Mouse (Mus musculus) heart, postnatal 4 days (tissue): ENCODE data around the gene Aknad1. TPM values are rescaled to one million over a fixed set of nuclear protein-coding genes. Genes with fewer than 3 reads are reported as not detected.

Experiments used
- DNase-seq: peaks from one replicate; pipeline ENCODE4 v3.0.0; 2021
- total RNA-seq, 2 experiments: library from RNA; stranded (reverse); gene quantifications; 2 replicates each; pipeline ENCODE4 v1.2.3; 2021

Gene Aknad1
- total RNA-seq, result under 1 TPM; 0.12 to 0.23 TPM

DNA sequence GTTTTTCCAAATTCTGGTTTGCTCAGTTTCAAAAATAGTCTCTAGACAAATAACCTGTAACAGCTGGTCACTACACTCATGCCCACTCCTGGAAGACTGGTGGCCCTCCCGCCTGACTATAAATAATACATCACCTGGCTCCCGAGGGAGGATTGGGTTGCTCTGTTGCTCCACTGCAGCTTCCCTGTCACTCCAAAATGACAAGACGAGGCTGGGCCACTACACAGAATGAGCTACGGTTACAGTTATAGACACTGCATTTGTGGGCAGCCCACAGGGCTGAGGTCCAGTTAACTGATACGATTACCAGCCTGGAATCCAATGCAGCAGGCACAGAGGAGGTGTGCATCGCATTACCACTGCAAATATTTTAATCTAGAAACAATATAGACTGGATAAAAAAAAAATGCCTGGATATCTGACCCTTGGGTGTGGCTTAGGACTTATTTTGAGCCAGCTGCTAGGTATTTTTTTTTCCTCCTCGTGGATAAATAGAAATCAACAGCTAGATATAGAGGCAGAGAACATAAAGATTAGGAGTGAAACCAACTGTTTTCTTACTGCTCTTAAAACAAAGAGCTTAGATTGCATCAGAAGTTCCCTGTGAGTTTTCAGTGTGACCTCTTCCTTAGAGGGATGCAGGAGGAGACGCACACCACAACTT lies at the start of gene Aknad1:
TSS of gene Aknad1 (plus strand) at position 614 of the 664 bp plus-strand sequence.
- DNase-seq, result no peak

DNA sequence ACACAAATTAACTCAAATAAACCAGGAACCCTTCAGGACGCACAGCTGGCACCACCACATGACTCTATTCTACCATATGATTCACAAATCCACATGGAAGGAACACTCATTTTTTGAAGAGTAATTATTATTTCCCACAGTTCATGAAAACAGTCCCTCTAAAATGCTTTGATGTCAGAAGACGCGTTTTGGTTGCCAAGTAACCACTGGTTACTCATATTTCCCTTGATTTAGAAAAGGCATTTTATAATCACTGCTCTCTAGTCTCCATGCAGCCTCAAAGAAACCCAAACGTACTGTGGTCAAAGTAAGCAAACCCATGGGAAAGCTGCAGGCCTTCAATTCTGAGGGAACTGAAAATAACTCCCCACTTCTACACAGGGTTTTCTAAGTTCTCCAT lies 49.5 kb upstream of the Aknad1 start:
- no peak for DNase-seq

DNA sequence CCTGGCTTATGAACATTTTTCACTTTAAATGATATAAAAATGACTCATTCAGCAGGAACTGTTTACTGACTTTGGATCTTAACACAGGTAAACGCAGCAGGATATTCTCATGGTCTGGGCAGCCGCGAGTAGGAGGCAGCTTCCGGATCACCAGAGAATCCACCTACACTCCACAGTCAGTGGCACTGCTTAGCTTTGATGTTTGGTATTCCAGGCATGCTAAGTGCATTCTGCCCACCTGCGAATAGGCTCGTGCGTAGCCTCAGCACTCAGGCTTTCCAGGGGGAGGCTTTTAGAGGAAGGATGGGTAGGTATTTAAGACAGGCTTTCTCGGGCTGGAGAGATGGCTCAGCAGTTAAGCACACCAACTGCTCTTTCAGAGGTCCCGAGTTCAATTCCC lies 45.1 kb upstream of the Aknad1 start:
- DNase-seq, result no peak

DNA sequence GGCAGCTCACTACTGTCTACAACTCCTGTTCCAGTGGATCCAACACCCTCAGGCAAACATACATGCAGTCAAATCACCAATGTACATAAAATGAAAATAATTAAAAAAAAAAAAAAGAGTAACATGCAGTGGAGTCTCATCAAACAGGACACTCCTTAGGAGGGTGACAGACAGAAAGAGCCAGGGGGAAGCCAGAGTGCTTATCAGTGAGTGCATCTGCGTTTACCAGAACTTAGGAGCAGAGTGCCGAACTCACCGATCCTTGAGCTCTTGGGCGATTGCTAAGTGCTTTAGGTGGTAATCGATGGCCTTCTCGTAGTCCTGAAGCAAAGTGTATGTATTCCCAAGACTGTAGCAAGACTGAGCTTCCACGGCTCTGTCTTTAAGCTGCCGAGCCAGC lies 40.8 kb upstream of the Aknad1 start:
- no peak for DNase-seq

DNA sequence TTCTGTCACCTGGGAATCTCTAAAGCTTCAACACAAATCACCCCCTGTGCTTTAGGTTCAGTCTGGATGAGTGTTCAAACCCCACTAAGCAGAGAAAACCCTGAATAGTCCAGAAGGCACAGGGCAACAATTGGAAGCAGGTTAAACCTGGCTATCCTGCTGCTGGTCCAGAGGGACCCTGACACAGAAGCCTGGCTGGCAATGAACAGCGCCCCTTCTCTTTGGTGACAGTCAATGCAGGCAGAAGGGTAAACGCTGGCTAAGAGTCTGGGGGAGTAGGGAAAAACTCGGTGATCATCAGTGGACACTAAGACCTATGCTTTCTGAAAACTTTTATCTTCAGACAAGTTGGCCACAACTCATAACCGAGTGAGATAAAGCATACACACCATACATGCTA lies 39.7 kb upstream of the Aknad1 start:
- DNase-seq, result no peak

DNA sequence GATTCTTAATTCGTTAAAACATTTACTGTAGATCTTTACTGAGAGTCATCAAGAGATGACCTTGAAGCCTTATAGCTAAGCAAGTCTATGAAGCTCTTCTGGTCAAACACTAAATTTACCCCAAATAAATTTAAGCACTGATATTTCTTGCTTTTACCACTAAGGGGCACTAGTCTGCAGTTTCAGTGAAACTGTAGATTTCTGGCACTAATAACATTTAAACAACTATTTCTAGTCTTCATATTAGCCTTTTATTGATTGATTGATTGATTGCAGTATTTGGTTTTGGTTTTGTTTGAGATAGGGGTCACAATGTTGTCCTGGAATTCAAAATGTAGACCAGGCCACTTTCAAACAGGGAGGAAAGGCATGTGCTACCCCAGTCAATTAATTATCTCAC lies 38.2 kb upstream of the Aknad1 start:
- DNase-seq, result no peak

DNA sequence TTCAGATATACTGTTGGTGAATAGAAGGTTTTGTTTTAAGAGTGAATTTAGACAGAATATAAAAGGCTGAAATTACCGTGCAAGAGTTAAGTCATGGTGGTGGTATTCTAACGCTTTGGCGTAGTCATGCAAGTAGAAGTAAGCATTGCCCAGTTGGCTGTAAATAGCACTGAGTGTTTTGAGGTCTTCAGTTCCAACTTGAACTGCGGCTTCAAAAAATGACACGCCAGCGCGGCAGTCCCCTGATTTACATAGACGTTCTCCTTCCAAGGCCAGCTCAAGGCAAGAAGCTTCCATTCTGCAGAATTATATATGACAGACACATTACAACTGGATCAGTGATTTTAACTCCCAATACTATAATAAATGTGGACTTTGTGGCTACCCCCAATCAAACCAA lies 36.7 kb upstream of the Aknad1 start:
- no peak for DNase-seq

DNA sequence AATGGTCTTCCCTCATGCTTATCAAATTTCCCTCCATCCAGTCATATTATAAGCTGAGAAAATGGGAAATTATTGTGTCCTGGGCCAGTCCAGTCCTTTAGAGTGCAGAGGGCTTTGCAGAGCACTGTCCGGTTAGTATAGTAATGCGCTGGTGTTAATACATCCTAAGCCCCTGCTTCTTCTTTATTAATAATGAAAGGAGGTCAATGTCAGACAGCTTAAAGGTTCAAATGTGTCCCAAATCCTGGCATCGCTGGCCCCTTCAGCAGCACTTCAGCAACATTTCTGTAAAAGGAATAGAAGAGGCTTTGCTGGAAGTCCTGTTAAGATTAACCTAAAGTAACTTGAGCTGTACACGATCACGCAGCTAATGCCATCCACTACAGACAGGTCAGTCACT lies 28.2 kb upstream of the Aknad1 start:
- no peak for DNase-seq

DNA sequence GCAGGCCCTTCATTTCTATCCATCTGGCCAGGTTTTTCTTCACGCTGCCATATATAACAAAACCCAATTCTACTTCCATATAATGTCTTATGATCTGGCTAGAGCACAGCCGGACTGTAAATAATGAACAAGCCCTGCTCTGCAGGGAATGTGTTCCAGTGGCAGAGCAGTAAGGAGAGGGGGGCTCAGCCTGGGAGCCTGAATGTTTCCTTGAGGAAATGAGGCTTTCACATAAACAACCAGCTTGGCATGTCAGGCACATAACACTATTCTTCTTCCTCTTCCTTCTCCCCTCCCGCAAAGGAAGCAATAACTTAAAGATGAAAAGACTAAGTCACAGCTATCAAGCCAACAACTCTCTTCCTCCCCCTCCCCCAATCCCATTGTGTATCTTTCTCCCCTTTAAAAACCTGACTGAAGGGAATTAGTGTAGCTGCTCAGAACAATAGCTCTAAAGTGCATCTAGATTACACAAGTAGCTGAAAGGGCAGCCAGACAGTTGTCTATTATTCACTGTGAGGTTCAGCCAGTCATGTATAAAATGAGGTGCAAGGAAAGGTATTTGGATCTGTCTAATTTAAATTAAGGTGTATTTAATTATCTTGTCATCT lies 26.3 kb upstream of the Aknad1 start:
- no peak for DNase-seq

DNA sequence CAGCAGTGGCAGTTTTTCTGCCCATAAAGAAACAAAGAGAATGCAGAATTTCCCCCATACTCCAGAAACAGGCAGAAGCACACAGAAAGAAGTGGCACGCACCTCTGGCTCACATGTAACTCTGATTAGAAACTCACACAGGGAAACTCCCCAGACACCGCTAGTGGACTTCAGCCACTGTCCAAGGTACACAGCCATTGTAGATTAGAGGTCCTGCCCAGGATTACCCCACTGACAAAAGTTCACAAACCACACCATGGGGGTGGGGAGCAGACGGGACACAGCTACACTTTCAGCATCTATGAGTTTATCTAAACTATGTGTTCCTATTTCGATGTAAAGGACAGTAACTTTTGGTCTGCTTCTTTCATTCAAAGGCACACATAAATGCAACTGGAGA lies 24.6 kb upstream of the Aknad1 start:
- no peak for DNase-seq

DNA sequence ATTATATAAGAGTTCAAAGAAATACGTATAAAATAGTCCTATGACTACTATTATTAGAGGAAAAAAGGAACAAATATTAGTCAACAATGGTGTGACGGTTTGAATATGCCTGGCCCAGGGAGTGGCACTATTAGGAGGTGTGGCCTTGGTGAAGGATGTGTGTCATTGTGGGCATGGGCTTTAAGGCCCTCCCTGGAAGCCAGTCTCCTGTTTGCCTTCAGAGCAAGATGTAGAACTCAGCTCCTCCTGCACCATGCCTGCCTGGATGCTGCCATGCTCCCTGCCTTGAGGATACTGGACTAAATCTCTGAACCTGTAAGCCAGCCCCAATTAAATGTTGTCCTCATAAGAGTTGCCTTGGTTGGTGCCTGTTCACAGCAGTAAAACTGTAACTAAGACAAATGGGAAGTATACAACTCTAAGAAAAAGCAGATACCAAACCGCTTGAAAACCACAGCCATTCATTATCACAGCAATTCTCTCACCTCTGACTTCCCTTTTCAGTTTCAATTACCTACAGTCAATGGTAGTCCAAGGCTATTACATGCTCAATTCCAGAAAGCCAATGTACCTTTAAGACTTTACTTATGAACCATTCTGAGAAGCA lies 21.5 kb upstream of the Aknad1 start:
- DNase-seq, result no peak

DNA sequence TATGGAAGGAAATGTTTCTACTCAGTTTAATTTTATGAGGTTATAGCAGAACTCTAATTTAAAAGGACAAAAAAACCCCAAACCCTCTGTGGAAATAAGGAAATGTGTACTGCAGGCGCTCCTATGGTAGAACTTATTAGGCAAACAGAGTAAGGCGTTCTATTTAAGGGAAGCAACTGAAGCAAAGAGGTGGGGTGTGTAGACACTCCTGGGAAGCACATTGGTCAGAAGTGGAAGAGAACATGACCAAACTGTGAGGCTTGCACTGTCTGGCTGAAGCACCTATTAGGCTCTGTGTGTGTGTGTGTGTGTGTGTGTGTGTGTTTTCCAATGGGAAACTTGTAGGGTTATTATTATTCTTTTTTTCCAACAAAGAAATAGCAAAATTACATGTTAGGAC lies 20.1 kb upstream of the Aknad1 start:
- no peak for DNase-seq

DNA sequence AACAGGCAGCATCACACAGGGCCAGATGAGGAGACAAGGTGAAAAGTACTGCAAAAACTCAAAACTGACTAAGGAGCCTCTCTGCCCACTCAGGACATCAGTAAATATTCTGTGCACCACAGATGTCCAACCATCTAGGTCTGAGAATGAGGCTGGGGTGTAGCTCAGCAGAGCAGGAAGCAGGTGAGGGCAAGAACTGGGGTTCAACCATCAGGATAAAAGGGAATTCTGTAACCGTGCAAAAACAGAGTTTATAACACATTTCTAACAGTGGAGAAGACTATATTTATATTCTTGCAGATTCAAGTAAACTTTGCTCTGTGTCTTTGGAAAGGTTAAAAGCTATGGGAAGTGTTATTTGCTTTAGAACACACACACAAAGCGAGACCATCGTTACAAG lies 19.7 kb upstream of the Aknad1 start:
- no peak for DNase-seq

DNA sequence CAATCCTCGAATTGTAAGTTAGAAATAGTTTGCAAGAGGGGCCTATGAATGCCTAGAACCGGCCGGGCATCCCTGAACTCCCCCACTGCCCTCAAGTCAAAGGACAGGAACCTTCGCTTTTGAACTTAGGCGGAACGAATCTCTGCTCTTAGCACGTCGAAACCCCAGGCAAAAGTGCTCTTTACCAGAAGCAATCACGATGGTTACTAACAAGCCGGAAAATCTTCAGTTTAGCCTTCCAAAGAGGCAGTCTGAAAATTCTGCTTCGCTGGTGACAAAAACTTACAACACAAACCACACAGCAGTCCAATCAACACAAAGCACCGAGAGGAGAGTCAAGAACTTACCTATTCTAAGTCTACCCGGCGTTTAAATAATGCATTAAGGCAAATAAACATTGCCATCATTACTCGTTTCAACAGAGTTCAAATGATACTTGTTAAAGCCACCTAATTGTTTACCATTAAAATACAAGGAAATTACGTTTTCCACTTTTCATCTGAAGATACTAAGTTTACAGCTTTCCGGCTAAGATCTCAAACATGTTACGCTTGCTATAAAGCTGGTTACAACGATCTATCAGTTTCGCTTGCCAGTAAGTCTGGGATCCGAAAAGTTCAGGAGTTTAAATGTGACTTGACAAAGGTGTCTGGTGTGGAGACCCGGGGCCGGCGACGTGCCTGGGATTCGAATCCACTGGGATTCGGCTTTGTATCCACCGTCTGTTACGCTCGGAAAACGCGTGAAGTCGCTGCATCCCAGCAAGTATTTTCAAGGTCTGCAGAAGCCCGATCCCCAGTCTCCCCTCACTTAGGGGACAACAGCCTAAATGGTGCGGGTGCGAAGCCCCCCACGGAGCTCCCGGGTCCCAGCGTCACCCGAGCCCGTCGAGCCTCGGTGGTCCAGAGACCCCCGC lies 18.1 kb upstream of the Aknad1 start:
- peak; percentile 63 for DNase-seq

DNA sequence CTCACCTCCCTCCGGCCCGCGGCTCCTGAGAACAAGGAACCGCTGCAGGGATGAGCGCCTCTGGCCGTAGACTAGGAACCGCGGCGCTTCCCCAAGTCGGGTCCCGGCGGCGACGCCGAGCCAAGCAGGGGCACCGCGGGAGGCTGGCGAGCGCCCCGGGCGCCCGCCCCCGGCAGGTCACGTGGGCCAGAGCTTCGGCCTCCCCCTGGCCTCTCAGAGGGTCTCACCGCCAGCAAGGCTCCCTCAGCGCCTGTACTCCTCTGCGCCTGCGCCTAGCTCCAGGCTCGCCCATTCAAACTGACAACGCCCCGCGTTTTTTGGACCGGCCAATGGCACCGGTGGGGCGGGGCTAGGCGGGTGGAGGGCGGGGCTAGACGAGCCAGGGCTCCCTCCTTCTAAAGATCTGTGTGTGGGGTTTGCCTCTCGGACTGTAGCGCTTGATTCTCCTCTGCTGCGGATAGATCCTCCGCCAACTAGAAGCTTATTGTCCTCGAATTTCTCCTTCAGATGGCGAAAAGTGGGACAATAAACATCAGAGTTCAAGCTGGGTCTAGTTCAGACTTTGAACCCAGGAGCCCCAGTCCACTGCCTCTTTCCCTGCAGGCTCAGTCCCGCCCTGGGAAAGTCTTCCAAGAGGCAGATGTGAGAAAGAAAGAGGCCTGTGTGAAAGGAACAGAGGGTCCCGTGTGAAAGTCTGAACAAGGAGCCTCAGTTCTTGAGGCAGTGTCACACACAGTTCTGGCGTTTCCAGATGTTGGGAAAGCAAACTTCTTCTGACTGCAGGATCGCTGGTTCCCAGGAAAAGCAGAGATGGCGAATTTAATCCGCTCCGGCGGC lies 17.2 kb upstream of the Aknad1 start, which contains the start of gene Gpsm2:
TSS of gene Gpsm2 (minus strand) at position 274 of the 837 bp plus-strand sequence.
- DNase-seq, result peak; percentile 98

DNA sequence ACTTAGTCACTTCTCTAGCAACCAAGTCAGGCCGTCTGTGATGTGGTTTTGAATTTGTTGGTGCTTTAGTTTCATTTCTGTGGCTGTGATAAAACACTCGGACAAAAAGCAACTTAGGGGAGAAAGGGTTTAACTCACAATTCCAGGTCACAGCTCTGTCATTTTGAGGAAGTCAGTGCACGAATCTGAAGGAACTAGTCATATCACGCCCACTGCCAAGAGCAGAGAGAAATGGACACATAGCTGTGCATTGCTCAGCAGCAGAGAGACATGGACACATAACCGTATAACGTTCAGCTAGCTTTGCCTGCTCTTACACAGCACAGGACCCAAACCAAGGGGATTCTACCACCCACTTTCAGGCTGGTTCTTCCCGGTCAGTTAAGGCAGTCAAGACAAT lies 13.0 kb upstream of the Aknad1 start:
- DNase-seq, result no peak

DNA sequence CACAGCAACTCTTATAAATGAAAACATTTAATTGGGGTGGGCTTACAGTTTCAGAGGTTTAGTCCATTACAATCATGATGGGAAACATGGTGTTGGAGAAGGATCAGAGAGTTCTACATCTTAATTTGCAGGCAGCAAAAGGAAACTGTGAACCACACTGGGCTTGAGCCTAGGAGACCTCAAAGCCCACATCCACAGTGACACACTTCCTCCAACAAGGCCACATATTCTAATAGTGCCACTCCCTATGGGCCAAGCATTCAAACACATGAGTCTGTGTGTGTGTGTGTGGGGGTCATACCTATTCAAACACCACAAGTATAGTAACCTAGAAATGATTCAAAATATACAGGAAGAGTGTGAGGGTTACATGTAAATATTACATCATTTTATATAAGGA lies 12.1 kb upstream of the Aknad1 start:
- no peak for DNase-seq

DNA sequence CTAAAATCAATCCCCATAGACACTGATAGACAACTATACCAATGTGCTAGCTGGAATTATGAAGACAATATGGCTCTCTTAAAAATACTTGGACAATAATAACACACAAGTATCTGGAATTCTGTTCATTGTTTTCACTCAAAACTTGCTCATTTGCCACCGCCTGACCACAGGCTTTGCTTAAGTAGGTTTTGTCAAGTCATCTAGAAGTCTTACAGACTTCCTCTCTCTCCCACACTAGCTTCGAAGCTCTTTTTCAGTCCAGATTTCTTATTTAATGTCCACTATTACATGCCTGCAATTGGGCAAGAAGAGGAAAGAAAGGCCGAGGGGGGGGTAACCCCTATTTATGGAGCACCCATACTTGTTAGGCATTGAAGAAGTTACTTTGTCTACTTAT lies 11.7 kb upstream of the Aknad1 start:
- DNase-seq, result no peak

DNA sequence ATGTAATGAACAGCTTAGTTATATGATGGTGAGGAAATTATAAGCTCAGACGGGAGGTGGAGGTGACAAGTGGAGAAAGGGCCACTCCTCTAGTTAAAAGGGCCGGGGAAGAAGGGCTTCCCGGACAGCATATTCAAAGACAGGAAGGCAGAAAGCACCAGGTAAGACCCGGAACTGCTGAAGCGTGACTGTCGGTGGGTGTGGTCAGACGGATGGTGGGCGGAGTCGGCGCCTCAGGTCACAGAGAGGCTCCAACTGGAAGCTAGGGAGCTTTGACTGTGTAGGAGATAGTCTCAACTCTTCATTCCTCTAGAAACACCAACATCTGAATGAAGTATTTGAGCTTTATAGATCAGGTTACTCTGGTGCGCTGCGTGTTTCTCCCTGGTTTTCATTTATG lies 9.1 kb upstream of the Aknad1 start:
- no peak for DNase-seq

DNA sequence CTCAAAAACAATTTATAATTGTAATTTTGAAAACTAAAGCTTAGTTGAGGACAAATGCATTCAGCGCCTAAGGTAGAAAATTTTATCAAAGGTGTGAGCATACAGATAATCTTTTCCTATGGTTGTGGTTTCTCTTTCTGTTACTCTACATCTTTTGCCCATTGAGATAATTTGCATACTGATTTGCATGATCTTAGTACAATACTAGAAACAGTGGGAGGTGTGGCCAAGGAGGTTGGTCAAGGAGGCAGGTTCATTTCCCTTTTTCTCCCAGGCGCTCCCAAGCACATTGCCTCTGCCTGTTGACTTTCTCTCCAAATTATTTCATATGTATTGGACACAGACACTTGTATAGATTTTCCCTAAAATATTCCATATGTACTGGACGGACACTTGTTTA lies 1.7 kb upstream of the Aknad1 start:
- no peak for DNase-seq

DNA sequence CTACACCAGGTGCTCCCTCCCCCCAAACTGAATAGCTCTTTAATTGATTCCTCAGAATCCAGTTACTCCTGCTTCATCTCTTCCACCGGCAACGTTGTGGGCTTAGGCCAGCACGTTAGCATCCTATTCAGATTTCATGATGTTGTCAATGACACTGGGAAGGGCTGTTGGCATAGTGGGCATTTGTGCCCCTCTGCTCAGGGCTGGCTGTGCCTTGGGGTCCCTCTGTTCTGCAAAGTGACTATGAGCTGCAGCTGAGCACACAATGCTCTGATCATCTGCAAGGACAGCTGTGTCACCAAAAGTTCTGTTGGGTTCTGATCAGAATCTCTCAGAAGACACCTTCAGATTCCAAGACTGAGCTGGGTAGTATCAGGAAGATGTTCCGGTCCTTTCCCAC lies 4.6 kb downstream of the Aknad1 start:
- no peak for DNase-seq

DNA sequence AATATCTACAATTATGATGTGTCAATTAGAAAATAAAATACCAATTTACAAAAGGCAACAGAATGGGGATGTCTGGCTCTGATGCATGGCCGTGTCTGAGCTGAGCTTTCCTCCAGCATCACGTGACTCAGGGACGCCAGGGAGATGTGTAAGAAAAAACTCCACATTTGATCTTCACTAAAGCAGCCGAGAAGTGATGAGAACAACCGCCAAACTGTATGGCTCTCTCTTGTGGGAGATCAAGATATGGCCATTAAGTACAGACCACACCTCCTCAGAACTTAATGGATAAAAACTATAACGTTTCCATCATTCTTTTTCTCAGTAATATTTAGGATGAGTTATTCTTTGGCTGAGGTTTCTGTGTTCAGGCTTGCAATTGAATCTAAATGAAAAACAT lies 11.6 kb downstream of the Aknad1 start:
- DNase-seq, result no peak
